Mouse (Mus musculus) layer of hippocampus, adult 18-20 months (tissue): Measurements from ENCODE around the gene Gpr37l1. TPM values are rescaled to one million over a fixed set of nuclear protein-coding genes. Genes with fewer than 3 reads are reported as not detected.

Experiments used
- DNase-seq, 2 experiments: peaks; one replicate each; pipeline ENCODE4 v3.0.0; 2022; ENCODE audit warnings: low spot score in 2 of 2
- total RNA-seq, 2 experiments: library from RNA; stranded (reverse); gene quantifications; 2 replicates each; pipeline ENCODE4 v1.2.3; 2021

Gpr37l1 gene
- total RNA-seq, 2 experiments from 2014 or later, result 195 to 208 TPM

GRCm38 (mm10) chr1:135181880-135182623 is 14.6 kb upstream of the Gpr37l1 start:
- no peak for DNase-seq

GRCm38 (mm10) chr1:135181275-135181674 is 13.8 kb upstream of the Gpr37l1 start:
- DNase-seq, result no peak

GRCm38 (mm10) chr1:135180830-135181229 is 13.3 kb upstream of the Gpr37l1 start:
- no peak for DNase-seq

- DNase-seq, result no peak
Observed at GRCm38 (mm10) chr1:135178863-135179262, 11.4 kb upstream of the Gpr37l1 start.

GRCm38 (mm10) chr1:135177724-135178123 is 10.2 kb upstream of the Gpr37l1 start:
- DNase-seq, result no peak

- no peak for DNase-seq
Observed at GRCm38 (mm10) chr1:135175176-135175575, 7.7 kb upstream of the Gpr37l1 start.

- DNase-seq, result no peak
Observed at GRCm38 (mm10) chr1:135173311-135173710, 5.8 kb upstream of the Gpr37l1 start.

GRCm38 (mm10) chr1:135171984-135172383 is 4.5 kb upstream of the Gpr37l1 start:
- DNase-seq, result peak; percentile 46 to 84

GRCm38 (mm10) chr1:135171202-135171601 is 3.7 kb upstream of the Gpr37l1 start:
- DNase-seq, result no peak

GRCm38 (mm10) chr1:135170299-135170698 is 2.8 kb upstream of the Gpr37l1 start:
- no peak for DNase-seq

GRCm38 (mm10) chr1:135169556-135170224 is 2.2 kb upstream of the Gpr37l1 start:
- no peak for DNase-seq

- DNase-seq, result no peak
Observed at GRCm38 (mm10) chr1:135168453-135169200, 1.1 kb upstream of the Gpr37l1 start.

- DNase-seq, result peak; percentile 37 to 66
Observed at GRCm38 (mm10) chr1:135162720-135163119, 4.8 kb downstream of the Gpr37l1 start.

- peak in 1 of 2 experiments; percentile 28 for DNase-seq
Observed at GRCm38 (mm10) chr1:135160411-135161050, 7.0 kb downstream of the Gpr37l1 start.

- peak in 1 of 2 experiments; percentile 22 for DNase-seq
Observed at GRCm38 (mm10) chr1:135159556-135160123, 7.8 kb downstream of the Gpr37l1 start.

- DNase-seq, result peak; percentile 52 to 78
Observed at GRCm38 (mm10) chr1:135159074-135159473, 8.4 kb downstream of the Gpr37l1 start.

GRCm38 (mm10) chr1:135158633-135159032 is 8.8 kb downstream of the Gpr37l1 start:
- DNase-seq, result peak; percentile 32 to 59

- DNase-seq, result no peak
Observed at GRCm38 (mm10) chr1:135156300-135156699, 11.2 kb downstream of the Gpr37l1 start.

- peak; percentile 85 to 92 for DNase-seq
Observed at GRCm38 (mm10) chr1:135154411-135154959, 13.0 kb downstream of the Gpr37l1 start.

- DNase-seq, result no peak
Observed at GRCm38 (mm10) chr1:135154011-135154410, 13.5 kb downstream of the Gpr37l1 start.

GRCm38 (mm10) chr1:135148996-135149395 is 18.5 kb downstream of the Gpr37l1 start:
- no peak for DNase-seq
